Mouse (Mus musculus): Measurements from ENCODE around the gene Wdfy2.

The Wdfy2 gene

DNA sequence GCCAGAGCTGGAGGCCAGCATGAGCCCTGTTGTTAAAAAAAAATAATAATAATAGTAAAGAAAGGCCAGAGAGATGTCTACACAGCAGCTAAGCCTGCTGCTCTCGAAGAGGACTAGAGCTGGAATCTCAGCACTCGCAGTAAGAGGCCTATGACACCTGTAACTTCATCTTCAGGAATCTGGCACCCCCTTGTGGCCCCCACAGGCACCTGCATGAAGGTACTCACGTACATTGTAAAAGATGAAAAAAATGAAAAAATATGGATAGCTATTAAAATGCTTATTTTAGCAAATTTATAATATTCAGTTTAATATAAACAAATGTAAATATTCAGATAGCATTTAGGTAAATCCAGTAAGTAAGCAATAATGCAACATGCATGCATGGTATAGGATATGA is 102.0 kb downstream of the Wdfy2 start:
- no peak for DNase-seq

DNA sequence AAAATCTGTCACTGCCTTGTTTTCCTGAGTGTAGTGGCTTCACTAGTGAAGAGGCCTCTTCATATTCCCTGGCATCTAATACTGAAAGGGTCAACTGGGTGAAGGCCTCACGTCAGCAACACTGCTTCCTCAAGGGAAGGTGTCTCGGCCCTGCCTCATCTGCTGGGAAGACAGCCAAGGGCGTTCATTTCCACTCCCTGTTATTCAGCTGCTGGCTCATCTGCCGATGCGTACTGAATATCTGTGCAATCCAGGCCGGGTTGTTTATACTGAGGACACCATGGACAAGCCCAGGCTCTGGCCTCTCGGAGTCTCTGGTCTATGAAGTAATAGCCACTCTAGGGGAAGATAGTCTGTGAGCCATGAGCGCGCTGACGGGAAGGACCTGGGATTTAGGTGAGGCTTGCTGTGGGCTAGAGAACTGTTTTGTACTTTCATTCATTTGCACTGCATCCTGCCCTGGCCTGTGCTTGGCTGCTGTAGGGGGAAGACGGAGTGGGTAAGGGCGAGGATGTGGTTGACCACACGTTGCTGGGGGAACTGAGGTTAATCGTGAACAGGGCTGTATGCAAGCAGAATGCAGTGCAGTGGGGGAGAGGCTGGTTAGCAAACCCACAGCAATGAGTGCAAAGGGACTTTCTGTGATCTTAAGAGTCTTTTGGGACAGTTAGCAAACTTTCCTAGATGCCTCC is 103.1 kb downstream of the Wdfy2 start:
- no peak for DNase-seq

DNA sequence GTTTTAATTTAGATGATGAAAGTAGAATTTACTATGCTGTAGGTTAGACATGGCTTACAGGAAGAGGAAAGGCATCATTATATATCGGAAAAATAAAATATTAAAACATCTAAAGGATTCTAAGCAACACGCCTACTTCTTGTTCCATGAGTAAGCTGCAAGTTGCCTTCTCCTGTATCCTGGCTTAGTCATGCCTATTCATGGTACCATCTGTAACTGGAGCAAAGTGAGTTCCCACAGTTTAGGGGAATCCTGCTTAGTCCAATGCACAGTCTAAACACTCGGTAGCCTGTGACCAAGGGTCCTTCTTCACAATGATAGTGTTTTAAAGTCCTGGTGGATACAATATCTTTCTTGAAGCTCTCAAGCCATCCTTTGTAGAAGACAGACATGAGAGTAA is 109.3 kb downstream of the Wdfy2 start:
- DNase-seq, result no peak

DNA sequence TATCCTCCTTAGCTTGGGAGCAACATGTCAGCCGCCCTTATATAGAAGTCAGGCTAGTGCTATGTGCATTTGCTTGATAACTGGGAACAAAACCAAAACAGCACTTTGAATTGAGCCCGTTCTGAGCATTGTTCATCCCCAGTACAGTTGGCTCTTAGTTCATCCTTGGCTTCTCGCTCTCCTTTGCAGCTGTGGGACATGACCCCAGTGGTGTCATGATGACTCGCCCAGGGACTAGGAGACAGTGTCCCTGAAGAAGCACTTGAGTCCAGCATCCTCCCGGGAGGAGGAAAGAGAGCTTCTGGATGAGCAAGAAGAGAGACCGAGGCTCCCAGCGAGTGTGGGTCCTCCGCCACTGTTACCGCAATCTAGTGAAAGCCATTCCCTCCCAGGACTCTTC is 118.6 kb downstream of the Wdfy2 start:
- no peak for DNase-seq

DNA sequence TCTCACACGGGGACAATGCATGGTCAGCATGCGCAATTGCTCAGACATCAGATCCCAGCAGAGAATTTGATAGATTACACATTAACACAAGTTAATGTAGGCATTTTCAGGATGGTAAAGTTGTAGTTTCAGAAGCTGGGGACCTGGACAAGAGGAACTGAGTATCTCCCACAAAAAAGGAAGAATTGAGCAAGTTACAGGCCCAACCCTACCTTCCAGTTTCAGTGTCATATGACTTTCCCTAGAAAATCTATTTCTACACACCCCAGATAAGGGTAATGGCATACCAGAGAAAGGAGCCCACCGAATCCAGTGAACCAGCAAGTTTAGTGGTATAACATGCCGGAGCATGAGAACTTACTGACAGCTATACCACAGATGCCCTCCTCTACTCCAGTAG is 126.2 kb downstream of the Wdfy2 start:
- no peak for DNase-seq

DNA sequence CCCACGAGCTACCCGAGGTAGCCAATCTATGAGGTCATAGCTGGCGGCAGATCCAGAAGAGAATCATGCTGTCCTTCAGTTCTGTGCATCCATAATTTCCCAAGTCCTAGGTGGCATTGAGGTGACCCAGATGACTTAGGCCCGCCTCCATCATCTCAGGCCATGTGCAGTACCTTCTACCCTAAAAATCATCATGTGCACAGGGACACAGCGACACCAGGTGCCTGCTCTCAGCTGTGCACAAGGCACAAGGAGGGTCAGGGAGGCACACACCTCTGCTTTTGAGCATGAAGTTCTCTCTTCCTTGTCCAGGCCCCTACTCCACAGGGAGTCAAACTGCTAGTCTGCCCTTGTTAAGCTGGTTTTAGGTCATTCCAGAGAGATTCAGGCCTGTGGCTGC is 127.9 kb downstream of the Wdfy2 start:
- DNase-seq, result peak; percentile 13 to 21

DNA sequence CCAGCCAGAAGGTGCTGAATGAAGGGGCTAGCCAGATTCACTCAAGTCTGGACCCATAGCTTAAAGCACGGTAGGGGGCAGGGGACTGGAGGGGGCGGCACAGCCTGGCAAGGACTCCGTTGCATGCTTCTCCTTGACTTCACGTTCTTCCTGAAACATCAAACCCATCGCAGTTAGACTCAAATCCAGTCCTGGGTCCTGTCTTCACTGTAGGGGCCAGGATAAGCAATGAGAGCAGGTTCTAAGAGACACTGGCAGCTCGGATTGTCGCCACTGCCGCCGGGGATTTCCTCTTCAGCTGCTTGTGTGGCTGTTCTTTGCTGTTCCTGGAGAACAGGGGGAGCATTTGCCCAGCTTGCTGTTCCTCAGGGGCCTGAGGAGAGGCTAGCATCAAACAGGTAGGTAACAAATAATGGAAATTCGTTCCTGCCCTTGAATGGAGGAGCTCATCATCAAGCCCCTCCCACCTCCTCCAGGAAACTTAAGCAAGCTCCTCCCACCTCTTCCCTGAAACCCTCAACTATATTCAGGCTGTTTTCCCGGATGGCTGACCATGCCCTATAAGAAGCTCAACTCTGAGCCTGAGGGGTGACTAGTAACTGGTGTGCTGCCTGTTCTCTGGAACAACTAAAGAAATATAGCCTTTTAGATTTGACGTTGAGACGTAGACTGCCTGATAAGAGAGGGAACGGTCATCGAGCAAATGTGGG is 128.5 kb downstream of the Wdfy2 start:
- DNase-seq, result no peak

DNA sequence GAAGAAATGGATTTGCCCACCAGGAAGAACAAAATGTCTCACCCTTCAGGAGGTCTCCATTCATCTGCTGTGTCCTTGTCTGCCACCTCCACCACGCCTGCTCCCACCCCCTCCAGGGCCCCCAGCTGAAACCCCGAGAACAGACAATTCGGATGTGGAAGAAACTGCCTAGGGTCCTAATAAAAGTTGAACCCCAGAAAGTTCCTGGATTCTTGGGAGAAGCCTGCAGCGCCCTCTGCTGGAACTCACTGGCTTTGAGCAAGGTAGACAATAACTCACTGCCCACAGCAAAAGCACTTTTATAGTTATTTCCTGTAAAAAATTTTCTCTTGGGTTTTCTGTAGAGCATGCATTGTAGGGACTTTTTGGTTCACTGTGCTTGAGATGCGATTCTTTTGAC is 137.6 kb downstream of the Wdfy2 start:
- peak; percentile 53 to 71 for DNase-seq

DNA sequence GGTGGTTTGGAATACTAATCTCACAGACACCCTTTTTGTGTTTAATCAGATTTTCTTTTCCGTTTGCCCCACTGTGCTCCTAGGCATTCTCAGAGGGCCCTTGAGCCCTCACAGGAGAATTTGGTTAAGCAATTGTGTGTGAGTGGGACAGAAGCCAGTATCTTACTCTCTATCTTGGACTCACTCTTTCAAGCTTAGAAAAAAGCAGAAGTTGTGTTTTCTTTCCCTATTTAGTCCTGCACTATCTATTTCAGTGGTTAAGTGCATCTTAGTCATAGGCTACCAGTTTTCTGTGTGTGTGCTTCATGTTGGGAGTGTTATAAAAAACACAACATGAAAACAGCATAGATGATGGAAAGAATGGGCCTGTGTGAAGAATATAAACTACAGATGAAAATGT is 142.3 kb downstream of the Wdfy2 start:
- DNase-seq, result no peak

DNA sequence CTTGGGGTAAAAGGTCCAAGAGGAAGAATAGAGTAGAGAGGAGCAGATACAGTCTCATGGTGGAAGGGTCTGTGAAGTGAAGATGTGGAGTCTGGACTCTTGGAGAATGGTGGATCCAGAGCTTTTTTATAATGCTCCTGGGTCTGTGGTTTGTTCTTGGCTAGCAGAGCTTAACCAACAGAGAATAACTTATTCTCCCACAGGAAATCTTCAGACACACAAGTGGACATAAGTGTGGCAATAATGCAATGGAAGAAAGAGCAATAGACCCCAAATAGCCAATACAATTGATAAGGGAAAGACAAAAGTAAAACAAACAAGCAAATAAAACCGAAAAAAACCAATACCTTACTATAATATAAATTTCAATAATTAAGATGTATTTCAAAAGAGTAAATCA is 146.9 kb downstream of the Wdfy2 start, which contains the start of gene Defb48:
Defb48 (minus strand) TSS at position 101 of the 400 bp plus-strand sequence.
- no peak for DNase-seq

DNA sequence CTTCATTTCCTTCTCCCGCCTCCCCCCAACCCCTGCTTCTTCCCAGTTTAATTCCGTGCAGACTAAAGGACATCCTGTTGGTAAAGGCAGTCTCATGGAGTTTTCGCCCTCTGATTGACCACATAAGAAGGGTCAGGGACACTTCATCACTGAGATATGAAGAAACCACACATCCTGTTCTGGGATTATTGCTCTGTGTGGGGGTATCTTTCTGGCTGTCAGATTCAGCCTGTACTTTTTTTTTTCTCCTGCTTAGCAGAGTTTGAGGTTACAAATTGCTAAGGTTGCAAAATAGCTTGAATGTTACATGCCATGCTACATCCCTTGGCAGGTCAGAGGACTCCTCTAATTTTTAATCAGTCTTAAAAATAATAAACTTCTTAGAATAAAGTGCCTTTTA is 153.8 kb downstream of the Wdfy2 start:
- no peak for DNase-seq

DNA sequence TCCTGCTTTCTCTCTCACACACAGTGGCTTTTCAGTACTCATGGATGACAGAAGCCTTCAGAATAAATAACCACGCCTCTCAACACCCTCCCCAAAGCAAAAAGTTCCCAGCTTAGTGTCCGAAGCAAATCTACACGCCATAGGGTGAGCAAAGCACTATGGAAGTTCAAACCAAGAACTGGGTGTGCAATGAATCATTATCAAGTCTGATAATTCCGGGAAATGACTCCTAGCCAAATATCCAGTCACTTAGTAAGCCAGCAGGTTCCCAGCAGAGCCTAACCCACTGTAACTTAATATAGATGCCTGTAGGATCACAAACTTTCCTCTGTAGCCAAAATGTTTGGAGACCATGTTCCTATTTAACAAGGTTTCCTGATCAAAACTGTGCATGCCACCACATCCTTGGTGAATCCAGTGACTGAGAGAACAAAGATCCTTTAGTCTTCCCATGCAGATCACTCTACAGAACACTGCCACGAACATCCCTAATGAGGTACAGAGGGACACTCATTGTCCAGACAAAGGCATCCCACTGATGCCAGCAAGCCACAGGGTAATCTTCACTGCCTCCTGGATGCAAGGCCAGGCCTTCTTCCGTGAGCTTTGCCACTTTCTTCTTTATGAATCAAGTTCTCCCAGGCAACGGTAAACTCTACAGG is 154.5 kb downstream of the Wdfy2 start:
- DNase-seq, result no peak

DNA sequence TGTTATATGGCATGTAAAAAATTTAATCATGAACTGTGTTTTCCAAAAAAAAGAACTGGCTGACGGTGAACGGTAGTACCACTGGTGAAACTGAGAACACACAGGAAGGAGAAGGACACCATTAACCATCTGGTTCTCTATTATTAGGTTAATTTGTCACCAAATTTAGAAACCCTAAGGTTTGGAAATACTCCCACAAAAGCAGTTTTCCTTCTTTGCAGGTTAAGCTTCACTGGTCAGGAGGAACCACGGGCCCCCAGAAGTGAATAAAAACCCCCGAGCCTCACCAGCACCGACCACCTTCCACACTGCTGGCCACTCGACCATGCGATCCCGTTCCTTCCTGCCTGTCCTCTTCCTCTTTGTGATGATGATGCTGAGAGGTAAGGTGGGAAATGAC is 160.3 kb downstream of the Wdfy2 start, which contains the start of gene Defb47:
Defb47 (plus strand) TSS at position 301 of the 400 bp plus-strand sequence.
- no peak for DNase-seq

DNA sequence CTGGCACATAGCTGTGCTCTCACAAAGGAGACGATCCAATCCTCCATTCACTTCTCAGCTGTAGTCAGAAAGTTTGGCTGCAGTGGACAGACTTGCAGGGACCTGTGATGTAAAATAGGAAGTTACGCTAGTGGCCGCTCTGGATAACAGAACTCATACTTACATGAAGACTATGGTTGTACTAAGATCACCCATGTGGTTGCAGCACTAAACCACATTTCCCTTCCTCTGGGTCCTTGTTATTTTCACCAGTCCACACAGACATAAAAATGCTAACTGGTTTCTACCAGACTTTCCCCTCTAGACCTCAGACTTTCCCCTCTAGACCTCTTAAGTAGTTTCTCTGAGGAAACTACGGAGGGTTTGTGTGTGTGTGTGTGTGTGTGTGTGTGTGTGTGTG is 161.5 kb downstream of the Wdfy2 start:
- DNase-seq, result no peak

DNA sequence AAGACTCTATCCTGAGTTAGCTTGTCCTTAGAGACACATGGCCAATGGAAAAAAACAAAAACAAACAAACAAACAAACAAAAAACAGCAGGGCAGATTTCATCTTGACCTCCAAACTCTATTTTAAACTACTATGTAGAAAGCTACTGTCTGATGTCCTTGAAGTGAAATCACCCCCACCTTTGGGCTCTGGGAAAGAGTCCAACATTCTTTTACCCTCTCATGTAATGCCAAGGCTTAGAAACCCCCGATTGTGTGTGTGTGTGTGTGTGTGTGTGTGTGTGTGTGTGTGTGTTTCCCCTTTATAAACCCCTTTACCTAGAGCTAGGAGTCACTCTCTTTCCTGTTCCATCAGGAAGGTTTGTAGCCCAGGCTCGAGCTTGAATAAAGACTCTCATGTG is 165.1 kb downstream of the Wdfy2 start:
- DNase-seq, result no peak

Measured in cerebellum, adult 18-20 months (tissue).